Mouse (Mus musculus): ENCODE measurements around the gene Ogfod1. TPM values are rescaled to one million over a fixed set of nuclear protein-coding genes. Genes with fewer than 3 reads are reported as not detected.

Gene Ogfod1
- polyA plus RNA-seq (2014; fragmentation: Illumina TruSeq; extraction: RNeasy Lipid Tissue Mini Kit (QIAGEN cat#74804); ENCODE audit: low replicate concordance) = 17.6 TPM

GRCm38 (mm10) chr8:94036944-94037524 is at the start of gene Ogfod1, which contains the start of gene Nudt21:
TSS of gene Ogfod1 (plus strand) at chr8:94037198.
TSS of gene Nudt21 (minus strand) at chr8:94037031.

GRCm38 (mm10) chr8:94012013-94012951 is 24.7 kb upstream of the Ogfod1 start, which contains the start of gene Amfr:
TSS of gene Amfr (minus strand) at chr8:94012842.

GRCm38 (mm10) chr8:94098081-94098974 is 61.3 kb downstream of the Ogfod1 start, which contains the start of gene Bbs2:
TSS of gene Bbs2 (minus strand) at chr8:94098928.

Other genes starting within 250 kb of the Ogfod1 start
- 13.3 TPM for gene Gnao1, start 227.2 kb upstream of the Ogfod1 start, polyA plus RNA-seq (2014; fragmentation: Illumina TruSeq; extraction: RNeasy Lipid Tissue Mini Kit (QIAGEN cat#74804); ENCODE audit: low replicate concordance)
- gene Amfr, start 24.4 kb upstream of the Ogfod1 start, polyA plus RNA-seq (2014; fragmentation: Illumina TruSeq; extraction: RNeasy Lipid Tissue Mini Kit (QIAGEN cat#74804); ENCODE audit: low replicate concordance) = 65.2 TPM
- 89.8 TPM for gene Nudt21, start 167 bp upstream of the Ogfod1 start, polyA plus RNA-seq (2014; fragmentation: Illumina TruSeq; extraction: RNeasy Lipid Tissue Mini Kit (QIAGEN cat#74804); ENCODE audit: low replicate concordance)
- 1.9 TPM for gene Bbs2, start 61.7 kb downstream of the Ogfod1 start, polyA plus RNA-seq (2014; fragmentation: Illumina TruSeq; extraction: RNeasy Lipid Tissue Mini Kit (QIAGEN cat#74804); ENCODE audit: low replicate concordance)
- not detected for gene Mt4, start 100.0 kb downstream of the Ogfod1 start, polyA plus RNA-seq (2014; fragmentation: Illumina TruSeq; extraction: RNeasy Lipid Tissue Mini Kit (QIAGEN cat#74804); ENCODE audit: low replicate concordance)
- gene Mt3, start 115.4 kb downstream of the Ogfod1 start, polyA plus RNA-seq (2014; fragmentation: Illumina TruSeq; extraction: RNeasy Lipid Tissue Mini Kit (QIAGEN cat#74804); ENCODE audit: low replicate concordance) = not detected
- 6.7 TPM for gene Mt2, start 135.5 kb downstream of the Ogfod1 start, polyA plus RNA-seq (2014; fragmentation: Illumina TruSeq; extraction: RNeasy Lipid Tissue Mini Kit (QIAGEN cat#74804); ENCODE audit: low replicate concordance)
- gene Mt1, start 141.9 kb downstream of the Ogfod1 start, polyA plus RNA-seq (2014; fragmentation: Illumina TruSeq; extraction: RNeasy Lipid Tissue Mini Kit (QIAGEN cat#74804); ENCODE audit: low replicate concordance) = 2.2 TPM
- 6.1 TPM for gene Nup93, start 177.4 kb downstream of the Ogfod1 start, polyA plus RNA-seq (2014; fragmentation: Illumina TruSeq; extraction: RNeasy Lipid Tissue Mini Kit (QIAGEN cat#74804); ENCODE audit: low replicate concordance)

Measured in small intestine, adult 10 weeks (tissue).